Mouse (Mus musculus): Measurements from ENCODE around the gene Gm3411. TPM values are rescaled to one million over a fixed set of nuclear protein-coding genes. Genes with fewer than 3 reads are reported as not detected.

Gm3411 gene
- 0.29 TPM for polyA plus RNA-seq (2017; shearing (Covaris generic))

GRCm38 (mm10) chr14:6286931-6287715 lies at the start of gene Gm3411:
Gm3411 (minus strand) TSS chr14:6287250.

DNA sequence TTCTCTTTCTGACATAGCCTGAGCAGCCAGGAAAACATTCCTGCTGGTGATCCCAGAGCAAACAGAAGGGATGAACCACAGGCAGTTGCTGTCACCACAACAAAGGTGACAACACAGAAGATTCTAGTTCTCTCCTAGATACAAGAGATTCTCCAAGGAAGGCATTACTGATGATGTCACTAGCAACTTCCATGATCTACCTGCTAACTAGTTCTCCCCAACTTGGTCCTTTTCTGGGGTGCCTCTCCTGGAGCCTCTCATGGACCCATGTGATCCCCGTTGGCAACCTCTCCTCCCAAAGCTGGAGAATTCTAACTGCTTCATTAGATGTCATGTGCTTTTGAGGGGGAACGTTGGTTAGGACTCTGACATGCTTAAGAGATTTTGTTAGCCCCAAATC lies 17.7 kb upstream of the Gm3411 start, which contains the start of gene Gm21103:
TSS of gene Gm21103 (minus strand) at position 101 of the 400 bp plus-strand sequence.

DNA sequence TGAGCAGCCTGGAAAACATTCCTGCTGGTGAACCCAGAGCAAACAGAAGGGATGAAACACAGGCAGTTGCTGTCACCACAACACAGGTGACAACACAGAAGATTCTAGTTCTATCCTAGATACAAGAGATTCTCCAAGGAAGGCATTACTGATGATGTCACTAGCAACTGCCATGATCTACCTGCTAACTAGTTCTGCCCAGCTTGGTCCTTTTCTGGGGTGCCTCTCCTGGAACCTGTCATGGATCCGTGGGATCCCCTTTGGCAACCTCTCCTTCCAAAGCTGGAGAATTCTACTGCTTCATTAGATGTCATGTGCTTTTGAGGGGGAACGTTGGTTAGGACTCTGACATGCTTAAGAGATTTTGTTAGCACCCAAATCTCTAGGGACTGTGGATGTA lies 67.9 kb downstream of the Gm3411 start, which contains the start of gene Gm21560:
TSS of gene Gm21560 (minus strand) at position 101 of the 400 bp plus-strand sequence.

Other genes with a start within 250 kb of the Gm3411 start
- not detected for gene Gm6337, start 229.0 kb downstream of the Gm3411 start, polyA plus RNA-seq (2017; shearing (Covaris generic))
- not detected for gene Gm8206, start 193.3 kb downstream of the Gm3411 start, polyA plus RNA-seq (2017; shearing (Covaris generic))
- 0.85 TPM for gene Gm3468, start 178.6 kb downstream of the Gm3411 start, polyA plus RNA-seq (2017; shearing (Covaris generic))
- gene Gm3476, start 161.4 kb downstream of the Gm3411 start, polyA plus RNA-seq (2017; shearing (Covaris generic)), result not detected
- gene Gm21560, start 68.0 kb downstream of the Gm3411 start, polyA plus RNA-seq (2017; shearing (Covaris generic)), result not detected
- not detected for gene Gm21103, start 17.6 kb upstream of the Gm3411 start, polyA plus RNA-seq (2017; shearing (Covaris generic))
- not detected for gene Gm3618, start 56.4 kb upstream of the Gm3411 start, polyA plus RNA-seq (2017; shearing (Covaris generic))
- not detected for gene Gm16440, start 103.1 kb upstream of the Gm3411 start, polyA plus RNA-seq (2017; shearing (Covaris generic))
- gene Gm3591, start 125.2 kb upstream of the Gm3411 start, polyA plus RNA-seq (2017; shearing (Covaris generic)), result not detected
- gene Gm3594, start 157.4 kb upstream of the Gm3411 start, polyA plus RNA-seq (2017; shearing (Covaris generic)), result not detected